Mouse (Mus musculus): ENCODE results near the gene Map4k4.

Map4k4 gene

GRCm38 (mm10) chr1:39935616-39936015 is 34.9 kb downstream of the Map4k4 start:
- in situ Hi-C loops (cut with MboI, MseI), result loop anchor here (10.0 kb wide), 1 partner anchor 1801 kb away; no protein-coding TSS in a partner anchor

- in situ Hi-C loops (cut with MboI, MseI), result loop anchor here (10.0 kb wide), 1 partner anchor 1802 kb away; no protein-coding TSS in a partner anchor
Observed at GRCm38 (mm10) chr1:39936332-39936802, 35.7 kb downstream of the Map4k4 start.

GRCm38 (mm10) chr1:39936934-39937333 is 36.2 kb downstream of the Map4k4 start:
- in situ Hi-C loops (cut with MboI, MseI), result loop anchor here (10.0 kb wide), 1 partner anchor 1802 kb away; no protein-coding TSS in a partner anchor

GRCm38 (mm10) chr1:39937609-39938008 is 36.9 kb downstream of the Map4k4 start:
- in situ Hi-C loops (cut with MboI, MseI), result loop anchor here (10.0 kb wide), 1 partner anchor 1803 kb away; no protein-coding TSS in a partner anchor

- in situ Hi-C loops (cut with MboI, MseI), result loop anchor here (10.0 kb wide), 1 partner anchor 1805 kb away; no protein-coding TSS in a partner anchor
Observed at GRCm38 (mm10) chr1:39939401-39939800, 38.7 kb downstream of the Map4k4 start.

GRCm38 (mm10) chr1:39940342-39940741 is 39.6 kb downstream of the Map4k4 start:
- in situ Hi-C loops (cut with MboI, MseI), result no loop called here

- in situ Hi-C loops (cut with MboI, MseI), result no loop called here
Observed at GRCm38 (mm10) chr1:39941237-39942179, 40.8 kb downstream of the Map4k4 start.

- in situ Hi-C loops (cut with MboI, MseI), result no loop called here
Observed at GRCm38 (mm10) chr1:39942935-39943334, 42.2 kb downstream of the Map4k4 start.

GRCm38 (mm10) chr1:39944306-39944971 is 43.7 kb downstream of the Map4k4 start:
- in situ Hi-C loops (cut with MboI, MseI), result no loop called here

GRCm38 (mm10) chr1:39944972-39945323 is 44.2 kb downstream of the Map4k4 start:
- in situ Hi-C loops (cut with MboI, MseI), result no loop called here

- in situ Hi-C loops (cut with MboI, MseI), result no loop called here
Observed at GRCm38 (mm10) chr1:39946391-39946790, 45.7 kb downstream of the Map4k4 start.

- in situ Hi-C loops (cut with MboI, MseI), result no loop called here
Observed at GRCm38 (mm10) chr1:39947179-39947578, 46.5 kb downstream of the Map4k4 start.

- in situ Hi-C loops (cut with MboI, MseI), result no loop called here
Observed at GRCm38 (mm10) chr1:39947701-39948359, 47.1 kb downstream of the Map4k4 start.

- in situ Hi-C loops (cut with MboI, MseI), result no loop called here
Observed at GRCm38 (mm10) chr1:39949205-39949604, 48.5 kb downstream of the Map4k4 start.

GRCm38 (mm10) chr1:39949790-39950462 is 49.2 kb downstream of the Map4k4 start:
- in situ Hi-C loops (cut with MboI, MseI), result no loop called here

- in situ Hi-C loops (cut with MboI, MseI), result no loop called here
Observed at GRCm38 (mm10) chr1:39950590-39950989, 49.9 kb downstream of the Map4k4 start.

- in situ Hi-C loops (cut with MboI, MseI), result no loop called here
Observed at GRCm38 (mm10) chr1:39954652-39955051, 53.9 kb downstream of the Map4k4 start.

GRCm38 (mm10) chr1:39956712-39957111 is 56.0 kb downstream of the Map4k4 start:
- in situ Hi-C loops (cut with MboI, MseI), result no loop called here

GRCm38 (mm10) chr1:39957981-39958380 is 57.3 kb downstream of the Map4k4 start:
- in situ Hi-C loops (cut with MboI, MseI), result no loop called here

GRCm38 (mm10) chr1:39960623-39961022 is 59.9 kb downstream of the Map4k4 start:
- in situ Hi-C loops (cut with MboI, MseI), result loop anchor here (10.0 kb wide), 1 partner anchor 1976 kb away; no protein-coding TSS in a partner anchor

GRCm38 (mm10) chr1:39961113-39961512 is 60.4 kb downstream of the Map4k4 start:
- in situ Hi-C loops (cut with MboI, MseI), result loop anchor here (10.0 kb wide), 1 partner anchor 1976 kb away; no protein-coding TSS in a partner anchor

All from regulatory T cell (primary cell).